Mouse (Mus musculus) 416B (cell line): ENCODE measurements around the gene Gm42688.

Experiments used
- DNase-seq: peaks from one replicate; pipeline ENCODE4 v3.0.0; 2011; ENCODE audit warnings: low read depth

Gm42688 gene

DNA sequence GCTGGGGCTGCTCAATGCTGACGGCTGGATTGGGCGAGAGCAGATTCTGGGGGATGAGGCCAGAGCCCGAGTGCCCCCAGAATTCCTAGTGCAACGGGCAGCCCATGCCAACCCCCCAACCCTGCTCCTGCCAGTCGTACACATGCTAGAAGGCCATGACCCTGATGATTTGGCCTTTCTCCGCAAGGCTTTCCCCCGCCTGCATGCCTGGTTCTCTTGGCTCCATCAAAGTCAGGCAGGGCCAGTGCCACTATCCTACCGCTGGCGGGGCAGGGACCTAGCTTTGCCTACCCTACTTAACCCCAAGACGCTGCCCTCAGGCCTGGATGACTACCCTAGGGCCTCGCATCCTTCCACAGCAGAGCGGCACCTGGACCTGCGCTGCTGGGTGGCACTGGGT lies 16.2 kb downstream of the Gm42688 start:
- DNase-seq: no peak

GRCm38 (mm10) chr6:83118369-83118768 lies 17.0 kb downstream of the Gm42688 start:
- DNase-seq: no peak

DNA sequence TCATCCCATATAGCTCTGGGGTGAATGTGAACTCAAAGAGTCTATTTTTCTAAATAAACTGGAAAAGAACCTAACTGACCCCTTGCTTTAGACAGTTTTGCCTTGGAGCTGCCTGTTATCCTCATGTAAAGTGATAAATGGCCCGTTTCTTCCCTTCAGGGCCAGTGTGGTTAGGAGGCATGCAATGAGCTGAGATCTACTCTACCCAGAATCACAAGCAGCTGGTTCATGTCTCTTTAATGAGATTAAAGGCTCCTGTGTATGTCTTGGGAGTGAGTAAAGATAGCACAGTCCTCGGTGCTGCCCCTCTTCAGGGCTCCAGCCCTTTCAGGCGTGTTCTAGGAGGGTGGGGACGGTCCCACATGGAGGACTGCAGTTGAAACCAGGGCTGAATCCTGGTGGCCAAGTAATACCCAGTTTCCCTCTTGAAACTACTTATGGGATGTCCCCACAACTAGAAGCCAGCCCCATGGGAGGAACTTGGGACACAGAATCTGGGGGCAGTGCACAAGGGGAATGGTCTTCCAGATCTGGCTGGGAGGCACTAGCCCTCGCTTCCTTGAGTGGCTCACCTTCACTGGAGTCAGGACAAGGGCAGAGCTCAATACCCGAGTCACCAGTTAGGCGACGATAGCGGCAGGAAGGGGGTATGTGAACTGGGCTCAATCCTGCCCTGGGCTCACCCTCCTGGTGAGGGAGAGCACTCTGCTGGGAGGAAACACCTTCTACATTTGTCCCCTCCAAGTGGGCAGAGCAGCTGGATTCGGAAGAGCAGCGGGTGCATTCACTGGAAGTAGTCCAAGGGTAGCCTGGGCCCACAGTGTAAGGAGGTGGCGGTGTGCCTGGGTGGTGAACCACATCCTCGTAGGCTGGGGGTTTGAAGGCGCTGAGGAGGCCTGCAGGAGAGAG lies 17.7 kb downstream of the Gm42688 start:
- DNase-seq: peak; percentile 90

DNA sequence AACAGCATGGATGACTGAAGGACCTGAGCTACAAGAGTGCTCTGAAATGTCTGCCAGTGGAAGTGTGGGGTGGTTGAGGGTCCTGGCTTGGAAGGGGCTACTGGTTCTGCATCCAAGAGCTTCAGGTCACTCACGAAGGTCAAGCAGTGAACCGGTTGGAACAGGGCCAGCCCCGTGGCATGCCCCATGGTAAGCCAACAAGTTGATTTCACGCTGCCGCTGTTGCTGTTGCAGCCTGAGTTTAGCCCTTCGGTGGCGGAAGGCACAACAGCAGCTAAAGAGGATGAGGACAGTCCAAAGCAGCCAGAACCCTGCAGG lies 18.3 kb downstream of the Gm42688 start:
- DNase-seq: no peak

DNA sequence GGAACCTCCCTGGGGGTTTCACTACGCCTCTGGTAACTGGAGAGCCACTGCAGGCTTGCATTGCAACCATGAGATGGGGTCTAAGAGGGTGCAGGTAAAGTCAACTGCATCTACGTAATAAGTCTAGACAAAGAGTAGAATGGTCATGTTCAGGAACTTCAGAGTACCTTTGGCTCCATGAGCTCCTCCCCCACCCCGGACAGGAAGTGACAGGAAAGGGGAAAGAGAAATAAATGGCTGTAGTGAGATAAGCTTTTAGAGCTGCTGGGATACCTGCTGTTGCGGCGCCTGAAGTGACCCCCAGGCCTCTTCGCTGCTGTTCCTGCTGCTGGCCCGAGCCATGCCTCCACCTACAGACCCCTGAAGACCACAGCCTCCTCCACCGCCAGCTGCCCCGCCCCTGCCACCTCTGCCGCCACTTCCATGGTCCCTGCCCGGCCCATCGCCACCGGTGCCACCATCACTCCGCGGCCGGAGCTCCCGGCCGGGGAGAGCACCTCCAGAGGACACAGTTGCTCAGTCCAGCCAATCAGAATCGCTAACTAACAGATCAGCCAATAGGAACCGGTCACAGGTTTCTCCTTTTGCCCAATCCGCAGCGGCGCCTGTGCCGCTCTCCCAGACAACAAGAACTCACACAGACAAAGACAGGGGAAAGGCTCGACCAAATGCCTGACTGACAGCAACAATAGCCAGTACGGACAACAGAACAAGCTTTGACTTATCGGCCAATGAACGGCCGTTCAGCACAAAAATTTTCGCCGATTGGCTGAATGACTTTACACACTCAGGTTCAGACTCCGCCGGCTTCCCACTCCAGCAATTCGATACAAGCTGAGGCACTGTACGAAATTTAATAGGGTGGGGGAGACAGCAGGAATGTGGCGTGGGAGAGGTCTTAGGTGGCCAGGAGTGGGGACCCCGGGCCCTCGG lies 19.8 kb downstream of the Gm42688 start, which contains the start of gene Wbp1:
TSS of gene Wbp1 (minus strand) at position 630 of the 933 bp plus-strand sequence.
- peak; percentile 100 for DNase-seq

DNA sequence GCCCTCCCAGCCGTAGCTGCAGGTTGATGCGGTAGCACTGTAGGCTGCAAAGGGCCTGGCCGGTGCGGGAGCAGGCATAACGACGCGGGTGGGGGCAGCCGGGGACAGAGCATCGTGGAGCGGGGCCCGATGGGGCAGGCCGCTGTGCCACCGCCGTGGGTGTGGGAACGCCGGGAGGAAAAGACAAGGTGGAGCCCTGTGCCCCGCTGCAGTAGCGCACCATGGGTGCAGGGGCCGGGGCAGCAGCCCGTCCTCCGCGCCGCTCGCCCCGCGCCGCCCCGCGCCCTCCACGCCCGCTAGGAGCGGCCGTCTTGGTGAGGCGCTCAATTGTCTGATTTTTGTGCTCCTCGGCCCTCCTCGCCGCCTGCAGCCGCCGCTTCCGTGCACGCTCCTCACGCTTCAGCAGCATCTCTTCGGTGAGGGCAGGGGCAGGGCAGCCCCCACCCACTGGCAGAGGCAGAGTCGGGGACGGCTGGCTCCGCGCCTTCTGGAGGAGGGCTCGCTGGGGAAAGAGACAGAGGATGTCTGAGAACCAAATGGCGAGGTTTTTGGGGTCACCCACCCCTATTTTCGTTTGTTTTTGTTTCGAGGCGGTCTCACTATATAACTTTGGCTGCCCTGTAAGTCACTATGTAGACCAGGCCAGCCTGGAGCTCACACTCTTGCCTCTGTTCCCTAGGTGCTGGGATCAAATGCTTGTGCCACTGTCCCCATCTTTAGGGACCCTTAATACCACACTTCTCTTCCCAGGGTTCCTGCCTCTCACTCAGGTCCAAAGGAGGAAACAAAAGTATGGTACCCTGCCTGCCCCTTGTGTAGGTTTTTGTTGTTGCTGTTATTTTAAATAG lies 20.7 kb downstream of the Gm42688 start:
- no peak for DNase-seq

- no peak for DNase-seq
These were observed 21.5 kb downstream of the Gm42688 start for GRCm38 (mm10) chr6:83122961-83123360.

GRCm38 (mm10) chr6:83124851-83125312 lies 23.5 kb downstream of the Gm42688 start:
- peak; percentile 99 for DNase-seq

DNA sequence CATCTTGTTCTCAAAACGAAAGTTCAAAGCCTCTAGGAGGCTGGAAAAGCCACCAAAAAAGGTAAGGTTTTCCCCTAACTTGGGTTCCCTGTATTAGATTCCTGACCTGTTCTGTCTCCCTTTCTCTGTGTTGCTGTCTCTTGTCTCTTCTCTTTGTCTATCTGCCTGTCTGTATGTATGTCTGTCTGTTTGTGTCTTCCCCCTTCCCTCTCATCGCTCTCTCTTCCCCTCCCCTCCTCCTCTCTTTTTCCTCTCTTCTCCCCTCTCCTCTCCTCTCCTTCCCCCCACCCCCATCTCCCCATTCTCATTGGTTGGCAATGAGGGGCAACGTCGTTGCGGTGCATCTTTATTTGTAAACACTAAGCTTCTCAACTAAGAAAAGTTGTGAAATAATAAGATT lies 23.9 kb downstream of the Gm42688 start, which contains the start of gene Ino80b:
TSS of gene Ino80b (minus strand) at position 101 of the 400 bp plus-strand sequence.
- no peak for DNase-seq

DNA sequence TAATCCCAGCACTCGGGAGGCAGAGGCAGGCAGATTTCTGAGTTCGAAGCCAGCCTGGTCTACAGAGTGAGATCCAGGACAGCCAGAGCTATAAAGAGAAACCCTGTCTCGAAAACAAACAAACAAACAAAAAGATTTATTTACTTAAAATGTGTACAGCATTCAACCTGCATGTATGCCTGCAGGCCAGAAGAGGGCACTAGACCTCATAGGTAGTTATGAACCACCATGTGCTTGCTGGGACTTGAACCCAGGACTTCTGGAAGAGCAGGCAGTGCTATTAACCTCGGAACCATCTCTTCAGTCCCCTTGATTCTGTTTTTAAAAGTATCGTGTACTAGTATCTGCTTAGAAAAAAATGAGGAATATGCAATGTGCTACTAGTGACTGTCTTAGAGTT lies 26.0 kb downstream of the Gm42688 start:
- DNase-seq: no peak

GRCm38 (mm10) chr6:83131469-83132034 lies 30.1 kb downstream of the Gm42688 start:
- peak; percentile 90 for DNase-seq

GRCm38 (mm10) chr6:83132176-83132919 lies 30.9 kb downstream of the Gm42688 start:
- peak; percentile 38 for DNase-seq

DNA sequence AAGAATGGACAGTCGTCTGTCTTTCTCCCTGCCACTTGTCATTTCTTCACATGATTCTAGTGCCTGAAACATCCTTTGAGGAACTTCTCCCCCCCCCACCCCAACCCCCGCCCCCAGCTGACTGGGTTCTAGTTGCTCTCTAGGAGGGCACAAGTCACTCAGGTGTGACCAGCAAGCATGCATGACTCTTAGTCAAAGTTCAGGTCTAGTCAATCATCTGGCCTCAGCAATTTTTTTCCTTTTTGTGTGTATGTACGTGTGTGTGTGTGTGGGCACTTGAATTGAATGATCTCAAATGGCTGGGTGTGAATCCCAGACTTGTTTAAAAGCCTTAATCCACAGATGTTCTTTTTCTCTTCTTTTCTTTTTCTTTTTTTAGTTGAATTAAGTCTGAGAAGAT lies 32.8 kb downstream of the Gm42688 start:
- DNase-seq: no peak

GRCm38 (mm10) chr6:83134951-83135513 lies 33.6 kb downstream of the Gm42688 start, which contains the start of gene Rtkn:
Rtkn (plus strand) TSS chr6:83135463.
- no peak for DNase-seq

DNA sequence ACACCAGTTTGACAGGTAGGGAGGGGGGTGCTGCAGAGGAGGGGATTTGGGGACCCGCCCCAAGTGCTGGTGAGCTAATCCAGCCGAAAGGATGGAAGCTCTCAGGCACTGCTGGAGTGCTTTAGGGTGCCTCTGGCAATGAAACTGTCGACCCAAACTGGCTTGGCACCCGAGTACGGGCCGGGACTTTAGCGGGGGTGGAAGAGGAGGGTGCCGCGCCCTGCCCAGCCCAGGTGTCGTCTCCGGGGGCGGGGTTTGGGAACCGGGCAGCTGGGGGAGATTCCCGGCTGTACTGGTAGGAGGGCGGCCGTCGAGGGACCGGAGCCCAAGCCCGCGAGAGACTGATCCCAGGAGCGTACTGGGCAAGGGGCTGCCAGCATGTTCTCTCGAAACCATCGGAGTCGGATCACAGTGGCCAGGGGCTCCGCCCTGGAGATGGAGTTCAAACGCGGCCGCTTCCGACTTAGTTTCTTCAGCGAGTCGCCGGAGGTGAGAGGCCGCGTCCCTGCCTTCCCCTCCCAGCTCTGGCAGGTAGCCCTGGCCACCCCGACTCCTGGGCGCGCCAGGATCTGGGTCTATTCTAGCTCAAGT lies 34.2 kb downstream of the Gm42688 start:
- DNase-seq: no peak

GRCm38 (mm10) chr6:83136291-83136880 lies 35.0 kb downstream of the Gm42688 start:
- DNase-seq: peak; percentile 88

GRCm38 (mm10) chr6:83136881-83137575 lies 35.6 kb downstream of the Gm42688 start:
- DNase-seq: peak; percentile 67

GRCm38 (mm10) chr6:83137576-83137950 lies 36.1 kb downstream of the Gm42688 start:
- peak; percentile 83 for DNase-seq

DNA sequence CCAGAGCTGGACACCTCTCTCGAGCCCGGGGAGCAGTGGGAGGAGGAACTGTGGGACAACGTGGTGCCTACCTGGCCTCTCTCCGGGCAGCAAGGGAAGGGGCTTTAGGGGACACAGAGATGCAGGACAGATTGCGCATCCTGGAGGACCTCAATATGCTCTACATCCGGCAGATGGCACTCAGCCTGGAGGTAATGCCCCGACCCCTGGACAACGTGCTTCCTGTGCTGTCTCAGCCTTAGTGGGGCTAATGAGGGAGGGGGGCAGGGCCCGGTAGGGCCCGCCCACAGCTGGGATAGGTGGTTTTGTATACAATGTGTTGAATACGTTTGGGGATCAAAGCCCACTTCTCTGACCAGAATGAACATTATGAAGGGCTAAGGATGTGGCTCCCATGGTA lies 36.6 kb downstream of the Gm42688 start:
- DNase-seq: peak; percentile 70
